Mouse (Mus musculus): Measurements from ENCODE around the gene Ptrh2.
A peak's percentile ranks its signal among the peaks of the same experiment; 100 is the strongest.

The Ptrh2 gene

DNA sequence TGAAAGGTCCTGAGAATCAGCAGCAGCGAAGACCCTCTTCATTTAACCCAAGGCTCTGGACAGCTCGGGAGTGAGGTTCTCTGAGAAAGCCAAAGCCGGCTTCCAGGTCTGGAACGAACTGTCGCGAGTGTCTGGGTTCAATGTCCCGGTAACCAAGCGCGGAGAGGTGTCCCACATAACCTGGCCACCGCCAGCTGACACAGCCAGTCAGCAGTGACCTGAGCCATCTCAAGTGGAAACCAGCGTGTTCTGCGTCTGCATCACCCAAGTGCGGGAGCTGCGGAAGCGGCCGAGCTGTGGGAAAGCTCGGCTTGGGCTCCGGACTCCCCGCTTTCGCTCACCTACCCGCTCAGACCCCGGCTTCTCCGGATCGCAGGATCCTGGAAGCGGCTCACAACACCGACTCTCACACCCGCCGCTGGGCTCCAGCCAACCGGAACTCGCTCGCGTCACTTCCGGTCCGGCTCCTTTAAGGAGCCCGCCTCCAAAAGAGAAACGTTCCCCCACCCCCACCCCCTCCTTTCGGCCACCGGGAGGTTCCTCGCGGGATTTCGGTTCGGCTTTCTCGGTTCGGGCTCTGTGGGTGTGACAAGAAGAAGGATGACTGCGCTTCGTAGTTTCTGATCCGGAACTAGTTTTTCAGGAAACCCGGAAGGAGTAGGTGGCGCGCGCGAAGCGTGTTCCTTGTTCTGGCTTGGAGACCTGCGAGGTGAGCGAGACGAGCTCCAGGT is at the start of gene Ptrh2, which contains the start of gene Vmp1:
Gene Ptrh2, plus strand, starts transcription at position 591 of the 731 bp plus-strand sequence.
Gene Vmp1, minus strand, starts transcription at position 442 of the 731 bp plus-strand sequence.
- peak; percentile 97 for DNase-seq (ENCODE audit: low spot score)

DNA sequence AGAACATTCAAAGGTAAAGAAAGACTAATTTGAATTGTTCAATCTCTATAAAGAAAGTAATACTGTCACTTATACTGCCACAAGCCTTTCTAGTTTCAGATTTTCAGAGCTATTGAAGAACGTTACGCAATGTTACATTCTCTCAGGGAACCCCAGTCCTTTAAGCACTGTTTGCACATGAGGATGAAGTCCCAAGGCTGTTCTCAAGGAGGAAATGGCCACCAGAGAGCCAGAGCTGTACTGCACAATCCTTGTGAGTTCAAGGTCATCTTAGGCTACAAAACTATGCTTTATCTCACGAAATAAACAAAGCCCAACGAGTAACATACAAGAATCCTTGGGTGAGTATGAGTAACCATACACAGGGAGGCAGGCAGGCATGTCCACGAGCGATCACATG is 49.4 kb upstream of the Ptrh2 start:
- DNase-seq (ENCODE audit: low spot score), result no peak

DNA sequence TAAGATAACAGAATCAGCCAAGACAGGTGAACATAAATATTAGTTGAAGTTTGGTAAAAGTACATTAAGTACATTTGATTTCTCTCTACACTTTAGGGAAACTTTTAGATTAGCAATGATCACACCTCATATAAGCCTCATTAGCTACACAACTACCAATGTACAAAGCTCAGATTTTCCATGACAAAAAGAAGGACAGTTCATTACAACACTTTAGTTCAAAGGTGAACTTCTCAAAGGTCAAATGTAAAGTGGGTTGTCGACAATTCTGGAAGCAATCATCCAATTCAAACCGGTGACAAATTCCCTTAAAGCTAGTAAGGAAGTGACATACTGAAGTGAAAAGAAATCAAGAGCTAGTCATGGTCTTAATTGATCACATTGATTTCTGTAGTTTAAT is 46.1 kb upstream of the Ptrh2 start:
- DNase-seq (ENCODE audit: low spot score), result no peak

DNA sequence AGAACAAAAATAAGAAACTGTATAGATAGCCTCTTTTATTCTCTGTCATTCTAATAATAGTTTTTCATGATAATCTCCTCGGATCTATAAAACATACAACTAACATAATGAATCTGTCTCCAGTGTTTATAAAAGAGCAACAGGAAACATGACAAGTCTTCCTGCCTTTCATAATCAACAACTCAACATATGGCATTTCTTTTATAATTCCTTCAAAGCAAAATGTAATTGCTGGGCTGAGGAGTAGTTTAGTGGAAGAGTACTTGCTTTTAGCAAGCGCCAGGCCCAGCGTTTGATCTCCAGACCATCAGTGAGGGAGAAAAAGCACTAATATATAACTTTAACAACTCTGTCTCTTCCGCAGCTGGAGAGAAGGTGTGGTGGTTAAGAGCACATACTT is 42.1 kb upstream of the Ptrh2 start:
- no peak for DNase-seq (ENCODE audit: low spot score)

DNA sequence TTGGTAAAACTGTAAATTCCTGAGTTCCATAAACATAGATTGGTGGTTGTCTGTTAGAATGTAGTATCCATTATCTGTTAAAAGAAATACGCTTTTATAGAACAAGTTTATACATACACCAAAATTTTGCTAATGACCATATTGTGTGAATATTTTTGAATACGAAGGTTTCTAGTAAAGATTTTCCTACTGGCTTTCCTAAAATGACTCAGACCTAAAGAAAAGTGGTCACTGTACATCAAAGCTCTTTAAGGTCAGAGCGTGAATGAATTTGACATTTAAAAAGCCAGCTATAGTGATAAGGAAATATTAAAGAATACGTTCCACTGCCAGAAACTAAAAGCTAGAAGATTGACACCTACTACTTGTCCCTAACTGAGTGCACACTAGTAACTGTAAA is 39.2 kb upstream of the Ptrh2 start:
- no peak for DNase-seq (ENCODE audit: low spot score)

DNA sequence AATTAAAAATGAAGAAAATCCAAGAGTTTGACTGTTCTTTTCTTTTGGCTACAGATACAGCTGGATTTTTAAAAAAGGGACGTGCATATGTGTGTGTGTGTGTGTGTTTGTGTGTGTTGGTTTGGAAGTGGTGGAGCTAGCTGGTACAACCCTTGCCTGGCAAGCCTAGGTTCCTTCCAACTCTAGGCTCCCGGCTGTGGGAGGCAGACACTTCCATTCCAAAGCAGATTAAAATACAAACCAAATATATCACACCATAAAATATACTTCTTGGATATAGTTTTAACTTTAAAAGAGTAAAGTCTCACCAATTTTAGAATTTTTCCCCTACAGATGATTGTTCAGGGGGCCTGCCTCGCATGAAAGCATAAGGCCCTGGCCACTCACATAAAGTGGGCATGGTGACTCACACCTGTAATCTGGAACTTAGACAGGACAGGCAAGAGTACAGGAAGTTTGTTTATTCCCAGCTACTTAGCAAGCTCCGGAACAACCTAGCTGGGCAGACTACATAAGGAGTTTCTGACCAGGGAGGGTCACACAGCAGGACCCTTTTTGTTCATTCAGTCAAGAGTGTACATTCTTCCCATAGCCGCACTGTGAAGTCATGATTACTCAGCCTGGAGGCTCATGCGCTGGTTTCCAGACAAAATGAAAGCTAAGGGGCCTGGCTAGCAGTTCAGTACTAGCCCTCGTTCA is 37.5 kb upstream of the Ptrh2 start:
- peak; percentile 8 for DNase-seq (ENCODE audit: low spot score)

DNA sequence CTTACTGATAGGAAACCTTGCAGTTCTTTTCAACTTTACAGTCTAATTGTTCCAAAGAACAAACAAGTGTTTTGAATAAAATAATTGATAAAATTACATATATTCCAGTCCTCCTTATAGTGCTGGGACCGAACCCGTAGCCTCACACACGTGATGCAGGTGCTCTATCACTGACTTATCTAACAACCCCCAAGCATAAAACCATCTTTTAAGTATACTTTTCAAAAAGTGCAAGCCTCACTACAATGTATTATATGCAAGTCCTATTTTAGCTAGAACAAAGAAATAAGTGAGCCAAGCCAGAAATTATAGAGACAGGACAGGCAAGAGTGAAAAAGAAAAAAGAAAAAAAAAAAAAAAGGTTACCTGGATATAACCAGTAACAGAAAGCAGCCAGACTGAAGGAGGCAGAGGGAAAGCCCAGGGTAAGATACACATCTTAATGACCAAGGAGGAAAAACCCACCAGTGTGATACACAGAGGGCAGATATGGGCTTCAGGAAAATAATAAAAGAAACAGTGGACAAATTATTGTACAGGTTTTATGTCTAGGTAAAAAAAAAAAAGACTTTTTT is 36.8 kb upstream of the Ptrh2 start:
- no peak for DNase-seq (ENCODE audit: low spot score)

DNA sequence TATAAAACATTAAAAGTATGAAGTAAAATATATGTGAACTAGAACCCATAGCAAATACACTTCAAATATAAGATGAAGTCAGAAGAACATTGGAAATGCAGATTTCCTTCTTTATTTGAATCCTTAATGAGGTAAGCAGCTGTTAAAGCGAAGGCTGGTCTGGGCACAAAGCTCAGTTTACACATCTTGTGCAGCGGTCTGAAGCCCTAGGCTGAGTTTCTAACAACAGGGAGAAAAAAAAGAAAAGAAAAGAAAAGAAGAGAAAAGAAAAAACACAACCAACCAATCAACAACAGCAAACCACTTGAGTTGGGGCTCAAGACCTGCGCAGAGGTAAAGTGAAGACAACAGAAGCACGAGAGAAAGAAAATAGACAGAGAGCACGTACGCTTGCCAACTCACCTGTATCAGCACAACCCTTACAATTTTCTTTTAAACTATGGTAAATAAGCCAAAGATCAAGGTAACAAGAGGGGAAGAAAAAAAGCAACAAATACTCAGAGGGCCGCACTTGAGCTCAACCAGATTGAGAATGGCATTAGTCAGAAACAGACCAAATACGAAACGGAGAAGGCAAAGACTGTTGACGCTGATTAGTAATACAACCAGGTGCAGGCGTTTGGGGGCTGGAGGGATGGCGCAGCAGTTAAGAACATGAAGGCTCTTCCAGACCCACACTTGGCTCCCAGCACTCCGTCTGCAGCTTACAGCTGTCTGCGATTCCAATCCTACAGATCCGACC is 35.9 kb upstream of the Ptrh2 start:
- DNase-seq (ENCODE audit: low spot score), result no peak

DNA sequence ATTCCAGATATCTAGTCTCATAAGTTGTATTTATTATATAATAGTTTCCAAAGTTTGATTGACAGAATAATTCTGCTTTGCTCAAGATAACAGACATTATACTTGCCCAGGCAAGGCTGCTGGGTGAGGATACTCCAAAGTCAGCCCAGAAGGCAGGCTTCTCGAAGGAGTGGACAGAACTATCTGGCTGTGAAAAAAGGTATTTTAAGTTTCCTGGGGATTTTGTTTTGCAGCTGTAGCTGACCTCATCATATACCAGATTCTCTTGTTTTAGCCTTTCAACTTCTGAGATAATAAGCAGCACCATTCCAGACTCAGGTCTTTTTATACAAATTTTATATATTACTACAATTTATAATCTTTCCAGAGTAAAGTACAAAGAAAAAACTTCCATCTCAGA is 34.2 kb upstream of the Ptrh2 start:
- DNase-seq (ENCODE audit: low spot score), result no peak

DNA sequence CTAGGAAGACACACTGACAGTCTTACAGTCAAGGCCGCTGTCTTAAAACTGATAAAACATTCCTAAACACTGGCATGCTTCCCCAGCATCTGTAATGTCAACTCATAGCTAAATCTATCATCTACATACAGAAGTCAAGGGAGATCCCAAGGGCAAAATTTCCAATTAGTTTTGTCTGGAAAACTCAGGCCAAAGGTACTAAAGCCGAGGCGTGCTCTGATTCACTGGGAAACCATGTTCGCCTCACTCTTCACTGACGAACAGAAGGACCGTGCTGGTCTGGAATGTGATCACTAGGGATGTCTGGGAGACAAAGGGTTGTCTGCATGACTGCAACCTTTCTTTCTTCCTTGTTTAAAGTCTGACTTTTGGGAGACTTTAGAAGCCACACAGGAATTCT is 33.1 kb upstream of the Ptrh2 start:
- no peak for DNase-seq (ENCODE audit: low spot score)

DNA sequence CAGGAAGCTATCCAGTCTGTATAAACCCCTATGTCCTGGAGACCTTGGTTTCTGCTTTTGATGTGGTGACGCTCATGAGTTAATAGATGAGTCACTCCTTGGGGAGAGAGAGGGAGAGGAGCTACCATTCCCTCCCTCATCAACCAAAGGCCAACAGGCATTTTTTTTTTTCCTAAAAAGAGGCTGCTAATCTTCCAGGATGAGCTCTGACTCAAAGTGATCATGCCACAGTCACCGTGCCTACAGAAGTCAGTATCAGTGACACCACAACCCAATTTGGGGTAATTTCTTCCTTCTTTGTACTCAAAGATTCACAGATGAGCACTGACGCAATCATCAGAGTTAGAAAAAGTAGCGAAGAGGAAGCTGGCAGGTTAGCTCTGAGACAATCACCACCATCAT is 31.2 kb upstream of the Ptrh2 start:
- DNase-seq (ENCODE audit: low spot score), result no peak

DNA sequence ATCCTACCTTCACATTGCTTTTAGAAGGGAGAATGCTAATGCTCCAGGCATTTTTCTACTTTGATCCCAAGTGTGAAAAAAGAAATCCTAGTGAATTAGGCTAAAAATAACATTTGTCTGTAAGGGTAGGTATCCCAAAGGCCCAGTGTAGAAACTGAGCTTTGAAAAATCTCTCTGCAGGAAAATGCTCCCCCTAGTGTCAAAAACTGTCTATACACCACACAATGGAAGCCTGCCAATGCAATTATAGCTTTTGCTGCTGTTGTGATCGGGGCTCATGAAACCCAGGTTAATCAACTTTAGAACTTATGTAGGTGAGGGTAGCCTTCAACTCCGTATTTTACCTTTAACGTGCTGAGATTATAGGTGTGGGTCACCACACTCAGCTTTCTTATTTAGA is 30.3 kb upstream of the Ptrh2 start:
- DNase-seq (ENCODE audit: low spot score), result peak; percentile 81

DNA sequence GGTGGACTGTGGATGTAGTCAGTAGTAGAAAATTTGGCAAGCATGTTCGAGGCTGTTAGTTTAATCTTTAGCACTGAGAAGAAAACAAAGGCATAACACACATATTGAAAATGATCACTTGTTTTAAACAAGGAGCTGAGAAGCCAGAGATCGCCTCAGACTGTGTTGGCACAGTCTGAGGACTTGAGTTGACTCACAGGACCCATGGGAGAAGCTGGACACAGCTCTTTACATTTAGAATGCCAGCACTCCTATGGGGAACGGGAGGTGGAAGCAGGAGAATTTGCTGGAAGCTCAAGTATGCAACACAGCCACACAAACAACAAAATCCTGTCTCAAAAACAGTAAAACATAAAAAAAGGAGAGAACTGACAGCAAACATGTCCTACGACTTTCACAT is 29.7 kb upstream of the Ptrh2 start:
- DNase-seq (ENCODE audit: low spot score), result no peak

DNA sequence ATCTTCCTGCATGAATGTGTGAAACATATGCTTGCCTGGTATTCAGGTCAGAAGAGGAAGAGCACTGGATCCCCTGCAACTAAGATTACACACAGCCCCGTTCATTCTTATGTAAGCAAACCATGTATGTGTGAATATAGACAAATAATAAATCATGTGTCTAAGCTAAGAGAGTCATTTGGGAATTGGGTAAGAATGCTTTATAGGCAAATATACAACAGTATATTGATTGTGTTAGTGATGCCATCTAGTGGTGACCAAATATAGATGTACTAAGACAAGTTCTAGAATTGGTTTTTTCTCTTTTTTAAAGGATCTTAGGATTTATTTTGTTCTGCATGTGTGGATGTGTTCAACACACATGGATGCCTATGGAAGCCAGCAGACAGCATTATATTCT is 28.1 kb upstream of the Ptrh2 start:
- peak; percentile 66 for DNase-seq (ENCODE audit: low spot score)

DNA sequence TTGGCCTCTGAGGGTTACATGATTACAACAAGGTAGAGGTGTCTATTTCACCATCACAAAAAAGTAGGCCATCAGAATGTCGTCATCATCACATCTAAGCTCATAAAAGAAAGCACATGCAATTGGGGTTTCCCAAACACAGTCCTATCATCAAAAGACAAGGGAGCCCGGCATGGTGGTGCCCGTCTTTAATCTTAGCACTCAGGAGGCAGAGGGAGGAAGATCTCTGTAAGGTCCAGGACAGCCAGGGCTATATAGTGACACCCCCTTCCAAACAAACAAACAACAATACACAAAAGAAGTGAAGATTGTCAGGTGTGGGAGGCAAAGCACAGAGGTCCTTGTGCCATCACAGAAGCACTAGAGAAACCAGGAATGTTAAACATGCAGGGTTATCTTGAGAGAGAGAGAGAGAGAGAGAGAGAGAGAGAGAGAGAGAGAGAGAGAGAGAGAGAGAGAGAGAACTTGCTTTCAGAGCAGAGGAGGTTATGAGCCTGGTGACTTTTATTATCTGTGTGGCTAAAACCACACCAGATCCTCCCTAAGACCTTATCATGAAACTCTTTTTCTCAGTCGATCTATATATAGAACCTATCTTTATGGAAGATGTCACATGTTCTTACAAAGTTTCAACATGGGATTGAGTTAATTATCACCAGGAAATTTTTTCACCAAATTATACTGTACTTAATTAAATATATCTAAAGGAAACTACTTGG is 26.8 kb upstream of the Ptrh2 start:
- DNase-seq (ENCODE audit: low spot score), result no peak

DNA sequence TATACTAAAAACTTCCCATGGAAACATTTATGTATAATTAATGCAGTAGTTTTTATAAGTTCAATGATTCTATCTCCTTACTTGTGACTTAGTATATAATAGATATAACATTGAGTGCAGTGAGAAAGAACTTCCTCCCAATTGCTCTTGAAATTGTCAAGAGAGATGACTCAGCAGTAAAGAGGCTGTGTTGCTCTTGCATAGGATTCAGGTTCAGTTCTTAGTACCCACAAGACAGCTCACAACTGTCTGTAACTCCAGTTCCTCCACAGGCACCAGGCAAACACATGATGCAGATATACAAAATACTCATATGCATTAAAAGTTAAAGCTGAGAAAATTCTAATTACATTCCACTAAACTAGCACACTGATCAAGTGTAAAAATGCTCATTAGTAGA is 25.9 kb upstream of the Ptrh2 start:
- DNase-seq (ENCODE audit: low spot score), result no peak

DNA sequence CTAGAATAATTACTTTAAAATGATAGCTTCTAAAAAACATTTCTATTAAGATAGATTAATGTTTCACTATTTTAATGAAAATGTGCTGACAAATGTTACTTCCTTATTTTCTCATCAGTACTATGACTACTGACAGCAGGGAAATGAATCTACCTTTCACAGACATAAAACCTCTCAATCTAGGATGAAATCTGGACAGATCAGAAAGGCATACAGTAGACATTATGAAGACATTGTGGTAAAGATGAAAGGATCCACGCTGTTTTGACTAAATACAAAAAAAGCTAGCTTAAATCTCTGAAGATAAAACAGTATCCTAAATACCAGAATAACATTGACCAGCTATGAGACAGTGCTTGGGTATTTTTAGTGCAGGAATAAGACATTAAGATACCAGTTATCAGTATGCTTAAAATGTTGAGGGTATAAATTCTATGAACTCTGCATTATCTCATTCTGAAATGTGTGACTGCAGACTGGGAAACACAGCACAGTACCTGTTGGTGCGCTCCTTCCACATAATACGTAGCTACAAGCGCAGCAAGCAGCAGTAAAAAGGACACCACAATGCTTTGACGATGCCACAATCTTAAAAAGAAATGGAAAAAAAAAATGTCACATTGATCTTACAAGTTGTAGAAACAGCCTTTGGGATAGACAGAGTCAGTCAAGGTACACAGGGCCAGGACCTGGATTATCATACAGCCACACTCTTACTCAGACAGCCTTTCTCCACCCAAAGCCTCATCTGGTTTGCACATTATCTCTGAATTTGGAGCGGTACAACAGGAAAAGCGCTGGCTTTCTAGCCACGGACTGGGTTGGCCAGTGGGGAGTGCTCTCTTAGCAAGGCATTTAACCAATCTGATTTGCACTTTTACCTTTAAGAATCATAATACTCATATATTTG is 20.5 kb upstream of the Ptrh2 start:
- DNase-seq (ENCODE audit: low spot score), result no peak

DNA sequence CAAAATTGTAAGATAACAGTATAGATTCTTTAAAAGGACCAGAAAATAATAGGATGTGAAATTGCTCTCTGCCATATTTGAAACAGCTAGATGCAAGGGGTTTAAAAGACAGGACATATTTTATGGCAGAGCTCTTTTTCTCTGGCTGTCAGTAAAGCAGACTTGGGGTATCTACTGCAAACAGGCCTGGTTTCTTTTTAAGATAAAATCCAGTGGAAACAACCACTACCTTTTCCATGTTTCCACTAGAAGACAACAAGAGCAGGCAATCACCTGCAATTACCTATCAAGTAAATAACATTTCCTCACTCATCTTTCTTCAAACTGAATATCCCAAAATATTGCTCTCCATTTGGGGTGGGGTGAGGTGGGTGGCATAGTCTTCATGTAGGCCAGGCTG is 19.8 kb upstream of the Ptrh2 start:
- no peak for DNase-seq (ENCODE audit: low spot score)

DNA sequence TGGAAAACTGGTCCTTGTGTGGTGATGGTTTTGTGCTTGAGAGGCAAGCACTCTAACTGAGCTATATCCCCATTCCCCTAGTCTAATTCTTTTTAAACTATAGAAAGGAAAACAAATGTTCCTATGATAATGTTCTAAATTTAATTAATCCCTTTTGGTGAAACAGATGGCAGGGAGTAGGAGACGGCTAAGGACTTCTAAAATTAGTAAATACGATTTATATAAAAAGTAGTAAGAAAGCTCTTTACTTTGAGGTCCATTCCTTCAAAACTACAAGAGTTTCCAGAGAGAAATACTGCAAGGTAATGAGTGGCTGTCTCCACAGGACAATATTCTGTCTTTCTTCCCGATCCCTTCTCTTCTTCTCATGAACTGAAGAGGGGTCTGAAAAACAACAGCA is 19.4 kb upstream of the Ptrh2 start:
- DNase-seq (ENCODE audit: low spot score), result no peak

DNA sequence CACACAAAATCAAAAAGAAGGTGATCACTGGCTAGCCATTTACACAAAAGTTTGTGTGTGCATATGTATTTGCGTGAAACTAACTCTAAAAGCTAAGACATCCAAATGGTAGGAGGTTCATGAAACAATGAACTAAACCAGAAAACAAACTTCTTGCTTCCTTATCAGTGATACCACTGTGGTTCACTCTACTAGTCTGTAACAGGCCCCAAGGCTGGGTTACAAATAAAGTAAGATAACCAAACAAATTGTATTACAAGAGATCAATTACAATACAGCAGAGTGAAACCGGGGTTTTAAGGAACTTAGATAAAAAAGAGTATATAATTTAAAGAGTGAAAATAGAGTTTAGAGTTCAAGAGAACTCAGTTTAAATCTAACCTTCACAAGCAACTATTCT is 16.2 kb upstream of the Ptrh2 start:
- no peak for DNase-seq (ENCODE audit: low spot score)

DNA sequence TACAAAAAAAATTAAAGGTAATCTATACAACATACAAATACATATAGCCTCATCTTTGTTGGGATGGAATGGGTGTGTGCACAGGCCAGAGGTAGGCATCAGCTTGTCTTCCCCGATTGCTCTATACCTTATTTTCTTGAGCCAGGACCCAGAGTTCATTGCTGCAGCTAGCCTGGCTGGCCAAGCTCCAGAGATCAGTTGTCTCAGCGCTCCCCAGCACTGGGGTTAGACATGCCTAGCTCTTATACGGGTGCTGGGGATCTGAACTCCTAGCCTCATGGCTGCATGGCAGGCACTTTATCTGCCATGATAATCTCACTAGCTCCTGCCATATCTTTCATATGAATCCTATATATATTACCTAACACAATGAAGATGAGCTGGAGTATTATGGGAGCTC is 15.6 kb upstream of the Ptrh2 start:
- DNase-seq (ENCODE audit: low spot score), result no peak

Data from retina, embryonic 14.5 days (tissue).